Mouse (Mus musculus) CH12.LX (cell line): Measurements from ENCODE around the gene Pgap3.

Experiments used
- CHD2 ChIP-seq: IDR thresholded peaks from 2 replicates; pipeline ENCODE4 v1.6.1; 2011; ENCODE audit warnings: low read length, improper control_type of control experiment
- CTCF ChIP-seq, 2 experiments: IDR thresholded peaks in 1 of 2; conservative IDR thresholded peaks in 1 of 2; 2 replicates each; pipeline ENCODE4 v1.5.1; 2011 to 2012; ENCODE audit warnings: low read depth in 2 of 2, low read length in 2 of 2, improper control_type of control experiment in 1 of 2, inconsistent platforms in 1 of 2, mild to moderate bottlenecking in 1 of 2, moderate library complexity in 1 of 2
- E2F4 ChIP-seq: IDR thresholded peaks from 2 replicates; pipeline ENCODE4 v1.6.1; 2011; ENCODE audit warnings: low read depth, low read length, improper control_type of control experiment; ENCODE audit not compliant: insufficient replicate concordance
- GABPA ChIP-seq: IDR thresholded peaks from 2 replicates; pipeline ENCODE4 v1.6.1; 2012; ENCODE audit warnings: low read depth, low read length, improper control_type of control experiment, inconsistent platforms; ENCODE audit not compliant: insufficient replicate concordance
- MAFK ChIP-seq: IDR thresholded peaks from 2 replicates; pipeline ENCODE4 v1.6.1; 2011; ENCODE audit warnings: low read length, improper control_type of control experiment; ENCODE audit not compliant: insufficient replicate concordance
- RAD21 ChIP-seq: IDR thresholded peaks from 2 replicates; pipeline ENCODE4 v1.6.1; 2011; ENCODE audit warnings: low read depth, mild to moderate bottlenecking, low read length, improper control_type of control experiment, moderate library complexity
- RCOR1 ChIP-seq: conservative IDR thresholded peaks from 2 replicates; pipeline ENCODE4 v1.6.1; 2012; ENCODE audit warnings: low read depth, mild to moderate bottlenecking, inconsistent platforms, low read length, improper control_type of control experiment
- USF2 ChIP-seq: conservative IDR thresholded peaks from 2 replicates; pipeline ENCODE4 v1.6.1; 2011; ENCODE audit warnings: low read depth, low read length, improper control_type of control experiment

GRCm38 (mm10) chr11:98446213-98446561 is 45.9 kb upstream of the Pgap3 start, which contains the start of gene Grb7:
- TF ChIP-seq MAFK, result no peak
- no peak for TF ChIP-seq RAD21
- no peak for TF ChIP-seq CTCF (conservative IDR thresholded peaks at IDR 0.05 in 1 of 2, IDR thresholded peaks at IDR 0.05 in 1 of 2; ENCODE audit: low read depth in 2 of 2, low read length in 2 of 2)
- no peak for TF ChIP-seq E2F4
- no peak for TF ChIP-seq CHD2
- TF ChIP-seq GABPA, result no peak
- no peak for TF ChIP-seq RCOR1
- no peak for TF ChIP-seq USF2
